Mouse (Mus musculus) E14TG2a.4 (cell line): ENCODE data around the gene Shb.

ENCODE experiments used
- CTCF ChIP-seq: conservative IDR thresholded peaks from 2 replicates; pipeline ENCODE4 v1.5.1; 2014; ENCODE audit warnings: low read length
- NANOG ChIP-seq: IDR thresholded peaks from 2 replicates; pipeline ENCODE4 v1.6.1; 2014; ENCODE audit warnings: borderline replicate concordance, low read length, mixed read lengths
- POU5F1 ChIP-seq: IDR thresholded peaks from 2 replicates; pipeline ENCODE4 v1.6.1; 2014; ENCODE audit warnings: low read length, borderline replicate concordance

- TF ChIP-seq CTCF (no peak), POU5F1 (no peak), NANOG (no peak)
Measured at GRCm38 (mm10) chr4:45376573-45376972, 155.7 kb downstream of the Shb start.
